Mouse (Mus musculus) lung, postnatal 0 days (tissue): ENCODE measurements around the gene ccdc198.

ENCODE experiments used
- CTCF ChIP-seq: IDR thresholded peaks from 2 replicates; pipeline ENCODE4 v1.5.1; 2016; ENCODE audit warnings: antibody characterized with exemption, mild to moderate bottlenecking
- EP300 ChIP-seq: IDR thresholded peaks from 2 replicates; pipeline ENCODE4 v1.6.1; 2016; ENCODE audit warnings: antibody characterized with exemption, mild to moderate bottlenecking, control low read depth

GRCm38 (mm10) chr14:49265286-49266002, 20.2 kb upstream of the ccdc198 start:
- TF ChIP-seq CTCF = no peak
- no peak for TF ChIP-seq EP300
